ENCODE assay signal across 10 mouse cellular contexts in genomic region chr3:86129757-86130156, GRCm38 (mm10). TPM values are rescaled to one million over a fixed set of nuclear protein-coding genes. Genes with fewer than 3 reads are reported as not detected.
DNase-seq lines count a peak whose midpoint lies in the region; ATAC-seq and TF ChIP-seq lines count a peak whose summit lies in the region.
"Had no signal": no experiment of that assay in that cellular context is flagged by ENCODE, and none has a peak within 500 bp of the region (broad histone marks: within the 10 kb centered on the region; RNA-seq: fewer than 3 reads in every experiment).

No protein-coding gene starts in this region.

- H3K36me3 ChIP-seq in thymus, adult 2 months (ENCODE audit: control insufficient read depth, insufficient read depth, low read length), result no peaks in the 10 kb centered on the region
- H3K36me3 ChIP-seq in forebrain, embryonic 13.5 days (ENCODE audit: poor library complexity, severe bottlenecking), result peaks cover 7% of the 10 kb centered on the region
- peaks cover 8% of the 10 kb centered on the region for H3K36me3 ChIP-seq in stomach, postnatal 0 days (ENCODE audit: control insufficient read depth, insufficient read depth, low read length)

- no peak overlapping the region for H3K4me3 ChIP-seq in thymus, adult 2 months (ENCODE audit: control insufficient read depth, insufficient read depth, low read length)
- no peak overlapping the region for H3K4me3 ChIP-seq in forebrain, embryonic 13.5 days
- H3K4me3 ChIP-seq in stomach, postnatal 0 days (ENCODE audit: low read depth, low read length), result no peak overlapping the region
- H3K4me3 ChIP-seq: embryonic facial prominence, embryonic 12.5 days had no signal

- 16% methylated on average over 6 of the region's 6 CpGs for WGBS in thymus, adult 2 months
- WGBS in forebrain, embryonic 13.5 days, result 14% methylated on average over 6 of the region's 6 CpGs
- 17% methylated on average over 6 of the region's 6 CpGs for WGBS in stomach, postnatal 0 days

- no peaks in the 10 kb centered on the region for H3K9me3 ChIP-seq in forebrain, embryonic 13.5 days (replicated peaks)
- no peaks in the 10 kb centered on the region for H3K9me3 ChIP-seq in stomach, postnatal 0 days (ENCODE audit: control insufficient read depth, low read length)
- H3K9me3 ChIP-seq: embryonic facial prominence, embryonic 12.5 days had no signal

- no peak overlapping the region for H3K4me2 ChIP-seq in forebrain, embryonic 13.5 days
- no peak overlapping the region for H3K4me2 ChIP-seq in stomach, postnatal 0 days (replicated peaks; ENCODE audit: low read depth)
- H3K4me2 ChIP-seq: embryonic facial prominence, embryonic 12.5 days had no signal

- TF ChIP-seq CTCF in thymus, adult 2 months (IDR thresholded peaks at IDR 0.05; ENCODE audit: borderline replicate concordance, control insufficient read depth, extremely low read depth, insufficient read depth, low read length, poor library complexity), result no peak
- peak; percentile 89 for TF ChIP-seq CTCF in stomach, postnatal 0 days (IDR thresholded peaks at IDR 0.05; ENCODE audit: low read depth)

- no peaks in the 10 kb centered on the region for H3K4me1 ChIP-seq in thymus, adult 2 months (replicated peaks; ENCODE audit: control insufficient read depth, insufficient read depth, low read length)
- H3K4me1 ChIP-seq in forebrain, embryonic 13.5 days, result no peaks in the 10 kb centered on the region
- no peaks in the 10 kb centered on the region for H3K4me1 ChIP-seq in stomach, postnatal 0 days (replicated peaks; ENCODE audit: control insufficient read depth, insufficient read depth)

- TF ChIP-seq POLR2A in thymus, adult 2 months (IDR thresholded peaks at IDR 0.05; ENCODE audit: control insufficient read depth, extremely low read depth, insufficient read depth, low read length, poor library complexity), result no peak

- H3K9ac ChIP-seq in forebrain, embryonic 13.5 days, result no peak overlapping the region
- H3K9ac ChIP-seq in stomach, postnatal 0 days (ENCODE audit: low read length), result no peak overlapping the region
- H3K9ac ChIP-seq: embryonic facial prominence, embryonic 12.5 days had no signal

- peak; percentile 77 for ATAC-seq in forebrain, embryonic 13.5 days
- peak; percentile 71 for ATAC-seq in inflammation-experienced regulatory T-cells, adult 6 months
- ATAC-seq in monocyte, adult 5-6 weeks (replicated peaks; ENCODE audit: insufficient number of reproducible peaks, low FRiP score, low TSS enrichment, poor library complexity, severe bottlenecking), result peak; percentile 60; the same call in 1 of the 2 replicates
- ATAC-seq in stomach, postnatal 0 days (ENCODE audit: low FRiP score, low TSS enrichment), result no peak

- H3K27me3 ChIP-seq in thymus, adult 2 months (ENCODE audit: control insufficient read depth, insufficient read depth, low read length), result no peaks in the 10 kb centered on the region
- no peaks in the 10 kb centered on the region for H3K27me3 ChIP-seq in forebrain, embryonic 13.5 days
- H3K27me3 ChIP-seq in stomach, postnatal 0 days (ENCODE audit: control insufficient read depth, insufficient read depth, low read length), result no peaks in the 10 kb centered on the region
- H3K27me3 ChIP-seq: embryonic facial prominence, embryonic 12.5 days had no signal

- no peak for TF ChIP-seq EP300 in stomach, postnatal 0 days (optimal IDR thresholded peaks at IDR 0.05)

- H3K27ac ChIP-seq in thymus, adult 2 months (ENCODE audit: control insufficient read depth, insufficient read depth, low read length), result no peak overlapping the region
- H3K27ac ChIP-seq in forebrain, embryonic 13.5 days, result no peak overlapping the region
- no peak overlapping the region for H3K27ac ChIP-seq in stomach, postnatal 0 days (replicated peaks)
- H3K27ac ChIP-seq: embryonic facial prominence, embryonic 12.5 days; macrophage had no signal

- DNase-seq in thymus, adult 2 months, result peak; percentile 66
- DNase-seq in thymus, adult 18-20 months, result no peak
- DNase-seq in c-Kit-positive CD71-negative TER-119-negative erythroid progenitor cells, embryonic 14.5 days (ENCODE audit: low read depth), result peak; percentile 63
- DNase-seq in left cerebral cortex, postnatal 36 days (ENCODE audit: low spot score in 2 of 2), result peak; percentile 51 to 68
- peak; percentile 73 for DNase-seq in stomach, postnatal 0 days (ENCODE audit: low spot score)

- intact Hi-C loops in left cerebral cortex, postnatal 36 days (cut with DNase I), result loop anchor here (5.0 to 10.0 kb wide), 3 partner anchors 205 to 1197 kb away; no protein-coding TSS in a partner anchor

RNA-seq across cellular contexts. Expression of gene Rps3a1, which starts 12.7 kb away (rescaled TPM):
- 338 and 396 TPM in 2 replicates for polyA plus RNA-seq in thymus, adult 2 months (2012; rRNA removed)
- 840 and 952 TPM in 2 replicates for polyA plus RNA-seq in forebrain, embryonic 13.5 days (2015; fragmentation: Nextera tagmentation; extraction: Ambion mirVana)
- polyA plus RNA-seq in inflammation-experienced regulatory T-cells, adult 6 months (2017; shearing (Covaris generic)), result 1,000 to 10,000 TPM; 2,732 to 4,785 (median 2,853) TPM
- 100 to 1,000 TPM; 339 to 380 TPM for total RNA-seq in left cerebral cortex, postnatal 36 days (2021)
- 2,726 to 3,318 TPM (median 3,221 TPM) in 3 replicates for total RNA-seq in monocyte, adult 5-6 weeks (2017)
- polyA plus RNA-seq in stomach, postnatal 0 days (2015; fragmentation: Nextera tagmentation; extraction: Ambion mirVana), result 1,183 and 1,198 TPM in 2 replicates

Comparison
In these comparisons a context has a peak if more than half of its experiments do, and no peak if none do; other contexts are left out.
1. DNase-seq: peak in thymus, adult 2 months (single experiment), c-Kit-positive CD71-negative TER-119-negative erythroid progenitor cells, embryonic 14.5 days (single experiment), left cerebral cortex, postnatal 36 days (2 of 2) and stomach, postnatal 0 days (single experiment); none in thymus, adult 18-20 months (0 of 2).